ENCODE assay signal across 14 mouse cellular contexts in genomic region chr14:31960201-31960854, GRCm38 (mm10).
DNase-seq lines count a peak whose midpoint lies in the region; ATAC-seq and TF ChIP-seq lines count a peak whose summit lies in the region.
"Had no signal": no experiment of that assay in that cellular context is flagged by ENCODE, and none has a peak within 500 bp of the region (broad histone marks: within the 10 kb centered on the region; RNA-seq: fewer than 3 reads in every experiment).

No protein-coding gene starts in this region.

- TF ChIP-seq EP300 in stomach, postnatal 0 days (optimal IDR thresholded peaks at IDR 0.05), result no peak

- no peaks in the 10 kb centered on the region for H3K9me3 ChIP-seq in heart, embryonic 16.5 days (replicated peaks; ENCODE audit: control insufficient read depth, low read length)
- no peaks in the 10 kb centered on the region for H3K9me3 ChIP-seq in stomach, postnatal 0 days (ENCODE audit: control insufficient read depth, low read length)
- H3K9me3 ChIP-seq: embryonic facial prominence, embryonic 13.5 days; forebrain, embryonic 10.5 days; neural tube, embryonic 13.5 days had no signal

- no peak for TF ChIP-seq POLR2A in lung, adult 2 months (IDR thresholded peaks at IDR 0.05; ENCODE audit: borderline replicate concordance, extremely low read depth, low read depth, low read length)

- H3K4me2 ChIP-seq in heart, embryonic 16.5 days (ENCODE audit: low read depth, low read length), result no peak overlapping the region
- H3K4me2 ChIP-seq in stomach, postnatal 0 days (replicated peaks; ENCODE audit: low read depth), result no peak overlapping the region
- H3K4me2 ChIP-seq: embryonic facial prominence, embryonic 13.5 days; neural tube, embryonic 13.5 days had no signal

- no peak for TF ChIP-seq CTCF in lung, adult 2 months (IDR thresholded peaks at IDR 0.05; ENCODE audit: insufficient read depth, low read length)
- TF ChIP-seq CTCF in stomach, postnatal 0 days (IDR thresholded peaks at IDR 0.05; ENCODE audit: low read depth), result no peak

- no peaks in the 10 kb centered on the region for H3K27me3 ChIP-seq in heart, embryonic 16.5 days (ENCODE audit: control insufficient read depth, insufficient read depth, low read length)
- H3K27me3 ChIP-seq in stomach, postnatal 0 days (ENCODE audit: control insufficient read depth, insufficient read depth, low read length), result no peaks in the 10 kb centered on the region
- H3K27me3 ChIP-seq: embryonic facial prominence, embryonic 13.5 days; neural tube, embryonic 13.5 days had no signal

- H3K36me3 ChIP-seq in heart, embryonic 16.5 days (ENCODE audit: control insufficient read depth, insufficient read depth), result no peaks in the 10 kb centered on the region
- H3K36me3 ChIP-seq in stomach, postnatal 0 days (ENCODE audit: control insufficient read depth, insufficient read depth, low read length), result no peaks in the 10 kb centered on the region
- H3K36me3 ChIP-seq: embryonic facial prominence, embryonic 13.5 days; forebrain, embryonic 10.5 days; neural tube, embryonic 13.5 days had no signal

- peaks cover 10% of the 10 kb centered on the region for H3K4me1 ChIP-seq in lung, adult 2 months (ENCODE audit: control insufficient read depth, insufficient read depth, low read length)
- H3K4me1 ChIP-seq in heart, embryonic 16.5 days (ENCODE audit: control insufficient read depth, insufficient read depth, low read length), result peaks cover 4% of the 10 kb centered on the region
- H3K4me1 ChIP-seq in stomach, postnatal 0 days (replicated peaks; ENCODE audit: control insufficient read depth, insufficient read depth), result peaks cover 7% of the 10 kb centered on the region; the same call in 1 of the 2 replicates
- H3K4me1 ChIP-seq: neural tube, embryonic 13.5 days had no signal

- peak; percentile 63 to 74 for DNase-seq in lung, adult 18-20 months
- no peak for DNase-seq in lung, adult 2 months
- peak; percentile 57 to 59 for DNase-seq in heart, postnatal 36 days
- peak; percentile 23 for DNase-seq in stomach, postnatal 0 days (ENCODE audit: low spot score)
- no peak for DNase-seq in frontal cortex, postnatal 10 days (ENCODE audit: low spot score in 2 of 2)
- no peak for DNase-seq in left cerebral cortex, postnatal 14 days (ENCODE audit: low spot score in 2 of 2)
- DNase-seq: cerebellum, adult 11 months; right cerebral cortex, adult 18-20 months; thymus, postnatal 4 days had no signal

- 63% methylated on average over 9 of the region's 9 CpGs for WGBS in lung, adult 2 months
- 71% methylated on average over 9 of the region's 9 CpGs for WGBS in heart, embryonic 16.5 days
- WGBS in stomach, postnatal 0 days, result 47% methylated on average over 9 of the region's 9 CpGs

- H3K9ac ChIP-seq in heart, embryonic 16.5 days (ENCODE audit: low read length), result no peak overlapping the region
- no peak overlapping the region for H3K9ac ChIP-seq in stomach, postnatal 0 days (ENCODE audit: low read length)
- H3K9ac ChIP-seq: embryonic facial prominence, embryonic 13.5 days; neural tube, embryonic 13.5 days had no signal

- no peak for ATAC-seq in heart, embryonic 16.5 days (replicated peaks; ENCODE audit: extremely low read depth, insufficient read depth, low FRiP score)
- peak; percentile 52; the same call in 1 of the 2 replicates for ATAC-seq in stomach, postnatal 0 days (ENCODE audit: low FRiP score, low TSS enrichment)
- ATAC-seq: inflammation-experienced regulatory T-cells, adult 6 months had no signal

- H3K27ac ChIP-seq in heart, embryonic 16.5 days (ENCODE audit: low read length), result peak overlapping the region; percentile 52; the same call in 1 of the 2 replicates
- H3K27ac ChIP-seq in stomach, postnatal 0 days (replicated peaks), result peak overlapping the region; percentile 24
- H3K27ac ChIP-seq: embryonic facial prominence, embryonic 13.5 days; forebrain, embryonic 10.5 days; neural tube, embryonic 13.5 days had no signal

- intact Hi-C loops in heart, postnatal 36 days (cut with DNase I), result no loop called here
- intact Hi-C loops in left cerebral cortex, postnatal 14 days (cut with DNase I), result no loop called here

- no peak overlapping the region for H3K4me3 ChIP-seq in lung, adult 2 months (replicated peaks; ENCODE audit: extremely low read depth, low read depth, low read length)
- no peak overlapping the region for H3K4me3 ChIP-seq in heart, embryonic 16.5 days (ENCODE audit: low read length)
- no peak overlapping the region for H3K4me3 ChIP-seq in stomach, postnatal 0 days (ENCODE audit: low read depth, low read length)
- H3K4me3 ChIP-seq: embryonic facial prominence, embryonic 13.5 days; forebrain, embryonic 10.5 days; neural tube, embryonic 13.5 days had no signal

Comparison
In these comparisons a context has a peak if more than half of its experiments do, and no peak if none do; other contexts are left out.
1. DNase-seq: peak in lung, adult 18-20 months (2 of 2), heart, postnatal 36 days (2 of 2) and stomach, postnatal 0 days (single experiment); none in lung, adult 2 months (single experiment), frontal cortex, postnatal 10 days (0 of 2) and left cerebral cortex, postnatal 14 days (0 of 2).